Mouse (Mus musculus) embryo, embryonic 11 days (tissue): Measurements from ENCODE around the gene Ankrd44.

ENCODE experiments used
- DNase-seq: peaks from one replicate; pipeline ENCODE4 v3.0.0-alpha.2; 2015

Ankrd44 gene

GRCm38 (mm10) chr1:54749961-54750360, 176.2 kb downstream of the Ankrd44 start:
- no peak for DNase-seq

GRCm38 (mm10) chr1:54749516-54749915, 176.7 kb downstream of the Ankrd44 start:
- no peak for DNase-seq

GRCm38 (mm10) chr1:54747785-54748420, 178.3 kb downstream of the Ankrd44 start:
- peak; percentile 22 for DNase-seq

GRCm38 (mm10) chr1:54745666-54746065, 180.5 kb downstream of the Ankrd44 start:
- DNase-seq: no peak

GRCm38 (mm10) chr1:54744171-54744570, 182.0 kb downstream of the Ankrd44 start:
- DNase-seq: no peak

GRCm38 (mm10) chr1:54743072-54743471, 183.1 kb downstream of the Ankrd44 start:
- DNase-seq: no peak

GRCm38 (mm10) chr1:54740936-54741335, 185.3 kb downstream of the Ankrd44 start:
- DNase-seq: no peak

GRCm38 (mm10) chr1:54737472-54737871, 188.7 kb downstream of the Ankrd44 start:
- DNase-seq: no peak

- peak; percentile 27 for DNase-seq
These were observed 191.1 kb downstream of the Ankrd44 start for GRCm38 (mm10) chr1:54734917-54735664.

GRCm38 (mm10) chr1:54729316-54729715, 196.9 kb downstream of the Ankrd44 start:
- no peak for DNase-seq

- DNase-seq: no peak
These were observed 199.6 kb downstream of the Ankrd44 start for GRCm38 (mm10) chr1:54726555-54726954.

GRCm38 (mm10) chr1:54716921-54717320, 209.3 kb downstream of the Ankrd44 start:
- no peak for DNase-seq

GRCm38 (mm10) chr1:54715061-54715760, 211.0 kb downstream of the Ankrd44 start:
- DNase-seq: no peak

- DNase-seq: no peak
These were observed 212.7 kb downstream of the Ankrd44 start for GRCm38 (mm10) chr1:54713231-54714173.

- no peak for DNase-seq
These were observed 214.6 kb downstream of the Ankrd44 start for GRCm38 (mm10) chr1:54711568-54711967.

- DNase-seq: no peak
These were observed 215.6 kb downstream of the Ankrd44 start for GRCm38 (mm10) chr1:54710550-54710949.

- DNase-seq: no peak
These were observed 218.2 kb downstream of the Ankrd44 start for GRCm38 (mm10) chr1:54707888-54708565.

GRCm38 (mm10) chr1:54707036-54707887, 218.9 kb downstream of the Ankrd44 start:
- DNase-seq: no peak

- no peak for DNase-seq
These were observed 219.6 kb downstream of the Ankrd44 start for GRCm38 (mm10) chr1:54706621-54707020.

- peak; percentile 33 for DNase-seq
These were observed 222.7 kb downstream of the Ankrd44 start for GRCm38 (mm10) chr1:54703466-54703865.

GRCm38 (mm10) chr1:54702918-54703317, 223.3 kb downstream of the Ankrd44 start:
- no peak for DNase-seq
